Mouse (Mus musculus): Measurements from ENCODE around the gene Igsf9. TPM values are rescaled to one million over a fixed set of nuclear protein-coding genes. Genes with fewer than 3 reads are reported as not detected.

Igsf9 gene
- polyA plus RNA-seq, 1 experiment from 2014 or later, result 69.7 TPM

- H3K27ac ChIP-seq, result no peak overlapping the region
- WGBS, result 74% methylated on average over 13 of the region's 13 CpGs
Measured at GRCm38 (mm10) chr1:172484671-172485070, 3.1 kb downstream of the Igsf9 start.

GRCm38 (mm10) chr1:172485821-172486220, 4.2 kb downstream of the Igsf9 start:
- Histone ChIP-seq H3K27me3 (no peaks in the 10 kb centered on the region), H3K4me3 (replicated peaks) (peak overlapping the region; percentile 8; the same call in 1 of the 2 replicates), H3K4me1 (replicated peaks) (peaks cover 48% of the 10 kb centered on the region), H3K9me3 (no peaks in the 10 kb centered on the region), H3K9ac (replicated peaks) (peak overlapping the region; percentile 18; the same call in 1 of the 2 replicates), H3K36me3 (peaks cover 50% of the 10 kb centered on the region), H3K27ac (peak overlapping the region; percentile 2; the same call in 1 of the 2 replicates), H3K4me2 (peak overlapping the region; percentile 79)
- WGBS, result 19% methylated on average over 6 of the region's 6 CpGs
- no peak for ATAC-seq (ENCODE audit: insufficient number of reproducible peaks, insufficient read depth, low FRiP score, low TSS enrichment, low read depth)

More at GRCm38 (mm10) chr1:172484671-172485070, 3.1 kb downstream of the Igsf9 start:
- Histone ChIP-seq H3K4me3 (replicated peaks) (peak overlapping the region; percentile 66; the same call in 1 of the 2 replicates), H3K9ac (replicated peaks) (no peak overlapping the region), H3K9me3 (no peaks in the 10 kb centered on the region), H3K27me3 (no peaks in the 10 kb centered on the region), H3K4me2 (peak overlapping the region; percentile 79), H3K4me1 (replicated peaks) (peaks cover 48% of the 10 kb centered on the region), H3K36me3 (peaks cover 43% of the 10 kb centered on the region)
- ATAC-seq (ENCODE audit: insufficient number of reproducible peaks, insufficient read depth, low FRiP score, low TSS enrichment, low read depth), result no peak

- Histone ChIP-seq H3K4me2 (peak overlapping the region; percentile 79), H3K9me3 (no peaks in the 10 kb centered on the region), H3K4me1 (replicated peaks) (peaks cover 48% of the 10 kb centered on the region), H3K4me3 (replicated peaks) (peak overlapping the region; percentile 8; the same call in 1 of the 2 replicates), H3K27me3 (no peaks in the 10 kb centered on the region), H3K36me3 (peaks cover 52% of the 10 kb centered on the region), H3K9ac (replicated peaks) (peak overlapping the region; percentile 18; the same call in 1 of the 2 replicates), H3K27ac (peak overlapping the region; percentile 2; the same call in 1 of the 2 replicates)
- ATAC-seq (ENCODE audit: insufficient number of reproducible peaks, insufficient read depth, low FRiP score, low TSS enrichment, low read depth), result no peak
- WGBS, result 20% methylated on average over 4 of the region's 4 CpGs
Measured at GRCm38 (mm10) chr1:172486236-172486635, 4.6 kb downstream of the Igsf9 start.

GRCm38 (mm10) chr1:172486651-172487050, 5.1 kb downstream of the Igsf9 start:
- no peak overlapping the region for H3K4me3 ChIP-seq (replicated peaks)
- ATAC-seq (ENCODE audit: insufficient number of reproducible peaks, insufficient read depth, low FRiP score, low TSS enrichment, low read depth), result no peak
- H3K27ac ChIP-seq, result peak overlapping the region; percentile 2; the same call in 1 of the 2 replicates
- H3K4me1 ChIP-seq (replicated peaks), result peaks cover 48% of the 10 kb centered on the region
- peak overlapping the region; percentile 79 for H3K4me2 ChIP-seq
- no peaks in the 10 kb centered on the region for H3K27me3 ChIP-seq
- H3K9me3 ChIP-seq, result no peaks in the 10 kb centered on the region
- WGBS, result 77% methylated on average over 5 of the region's 5 CpGs
- peaks cover 56% of the 10 kb centered on the region for H3K36me3 ChIP-seq
- H3K9ac ChIP-seq (replicated peaks), result no peak overlapping the region; the same call in 1 of the 2 replicates

- no peaks in the 10 kb centered on the region for H3K9me3 ChIP-seq
- H3K9ac ChIP-seq (replicated peaks), result no peak overlapping the region
- no peak overlapping the region for H3K4me3 ChIP-seq (replicated peaks)
- no peak overlapping the region for H3K4me2 ChIP-seq
- H3K4me1 ChIP-seq (replicated peaks), result peaks cover 46% of the 10 kb centered on the region
- WGBS, result 82% methylated on average over 4 of the region's 4 CpGs
- H3K27ac ChIP-seq, result no peak overlapping the region
- no peak for ATAC-seq (ENCODE audit: insufficient number of reproducible peaks, insufficient read depth, low FRiP score, low TSS enrichment, low read depth)
- no peaks in the 10 kb centered on the region for H3K27me3 ChIP-seq
- peaks cover 67% of the 10 kb centered on the region for H3K36me3 ChIP-seq
Measured at GRCm38 (mm10) chr1:172487859-172488258, 6.3 kb downstream of the Igsf9 start.

- H3K4me1 ChIP-seq (replicated peaks), result peaks cover 36% of the 10 kb centered on the region
- ATAC-seq (ENCODE audit: insufficient number of reproducible peaks, insufficient read depth, low FRiP score, low TSS enrichment, low read depth), result no peak
- H3K4me2 ChIP-seq, result no peak overlapping the region
- no peak overlapping the region for H3K27ac ChIP-seq
- WGBS, result 82% methylated on average over 7 of the region's 7 CpGs
- H3K4me3 ChIP-seq (replicated peaks), result no peak overlapping the region
- H3K27me3 ChIP-seq, result no peaks in the 10 kb centered on the region
- peaks cover 77% of the 10 kb centered on the region for H3K36me3 ChIP-seq
- no peak overlapping the region for H3K9ac ChIP-seq (replicated peaks)
- no peaks in the 10 kb centered on the region for H3K9me3 ChIP-seq
Measured at GRCm38 (mm10) chr1:172488831-172489230, 7.2 kb downstream of the Igsf9 start.

- H3K9me3 ChIP-seq, result no peaks in the 10 kb centered on the region
- H3K4me3 ChIP-seq (replicated peaks), result no peak overlapping the region
- 65% methylated on average over 12 of the region's 12 CpGs for WGBS
- H3K36me3 ChIP-seq, result peaks cover 81% of the 10 kb centered on the region
- no peaks in the 10 kb centered on the region for H3K27me3 ChIP-seq
- H3K27ac ChIP-seq, result no peak overlapping the region
- H3K9ac ChIP-seq (replicated peaks), result no peak overlapping the region
- H3K4me2 ChIP-seq, result peak overlapping the region; percentile 49
- ATAC-seq (ENCODE audit: insufficient number of reproducible peaks, insufficient read depth, low FRiP score, low TSS enrichment, low read depth), result peak; percentile 33; the same call in 1 of the 2 replicates
- peaks cover 27% of the 10 kb centered on the region for H3K4me1 ChIP-seq (replicated peaks)
Measured at GRCm38 (mm10) chr1:172489585-172490250, 8.1 kb downstream of the Igsf9 start.

- 13% methylated on average over 10 of the region's 10 CpGs for WGBS
- Histone ChIP-seq H3K4me1 (replicated peaks) (peaks cover 22% of the 10 kb centered on the region), H3K36me3 (peaks cover 81% of the 10 kb centered on the region)
Measured at GRCm38 (mm10) chr1:172490261-172490661, 8.7 kb downstream of the Igsf9 start.

GRCm38 (mm10) chr1:172492047-172492446, 10.5 kb downstream of the Igsf9 start:
- Histone ChIP-seq H3K9me3 (no peaks in the 10 kb centered on the region), H3K27ac (no peak overlapping the region), H3K4me1 (replicated peaks) (peaks cover 4% of the 10 kb centered on the region; the same call in 1 of the 2 replicates), H3K4me2 (no peak overlapping the region), H3K9ac (replicated peaks) (no peak overlapping the region), H3K4me3 (replicated peaks) (no peak overlapping the region), H3K36me3 (peaks cover 90% of the 10 kb centered on the region), H3K27me3 (no peaks in the 10 kb centered on the region)
- 88% methylated on average over 8 of the region's 8 CpGs for WGBS
- ATAC-seq (ENCODE audit: insufficient number of reproducible peaks, insufficient read depth, low FRiP score, low TSS enrichment, low read depth), result no peak

More at GRCm38 (mm10) chr1:172490261-172490661, 8.7 kb downstream of the Igsf9 start:
- Histone ChIP-seq H3K27ac (no peak overlapping the region), H3K27me3 (no peaks in the 10 kb centered on the region), H3K4me3 (replicated peaks) (peak overlapping the region; percentile 22; the same call in 1 of the 2 replicates), H3K9me3 (no peaks in the 10 kb centered on the region), H3K4me2 (peak overlapping the region; percentile 49), H3K9ac (replicated peaks) (no peak overlapping the region)
- peak; percentile 21; the same call in 1 of the 2 replicates for ATAC-seq (ENCODE audit: insufficient number of reproducible peaks, insufficient read depth, low FRiP score, low TSS enrichment, low read depth)

- ATAC-seq (ENCODE audit: insufficient number of reproducible peaks, insufficient read depth, low FRiP score, low TSS enrichment, low read depth), result no peak
- Histone ChIP-seq H3K4me2 (no peak overlapping the region), H3K36me3 (peaks cover 92% of the 10 kb centered on the region), H3K27me3 (no peaks in the 10 kb centered on the region), H3K4me1 (replicated peaks) (no peaks in the 10 kb centered on the region), H3K27ac (no peak overlapping the region), H3K4me3 (replicated peaks) (no peak overlapping the region), H3K9ac (replicated peaks) (no peak overlapping the region), H3K9me3 (no peaks in the 10 kb centered on the region)
- 82% methylated on average over 6 of the region's 6 CpGs for WGBS
Measured at GRCm38 (mm10) chr1:172493516-172493915, 11.9 kb downstream of the Igsf9 start.

- peaks cover 5% of the 10 kb centered on the region for H3K27me3 ChIP-seq
- H3K9ac ChIP-seq (replicated peaks), result no peak overlapping the region
- no peak for ATAC-seq (ENCODE audit: insufficient number of reproducible peaks, insufficient read depth, low FRiP score, low TSS enrichment, low read depth)
- peaks cover 78% of the 10 kb centered on the region for H3K36me3 ChIP-seq
- no peak overlapping the region for H3K4me2 ChIP-seq
- 84% methylated on average over 17 of the region's 17 CpGs for WGBS
- H3K27ac ChIP-seq, result no peak overlapping the region
- H3K4me1 ChIP-seq (replicated peaks), result peaks cover 13% of the 10 kb centered on the region
- no peak overlapping the region for H3K4me3 ChIP-seq (replicated peaks)
- no peaks in the 10 kb centered on the region for H3K9me3 ChIP-seq
Measured at GRCm38 (mm10) chr1:172496030-172496429, 14.4 kb downstream of the Igsf9 start.
